ENCODE assay signal across 17 mouse cellular contexts in the genomic region with DNA sequence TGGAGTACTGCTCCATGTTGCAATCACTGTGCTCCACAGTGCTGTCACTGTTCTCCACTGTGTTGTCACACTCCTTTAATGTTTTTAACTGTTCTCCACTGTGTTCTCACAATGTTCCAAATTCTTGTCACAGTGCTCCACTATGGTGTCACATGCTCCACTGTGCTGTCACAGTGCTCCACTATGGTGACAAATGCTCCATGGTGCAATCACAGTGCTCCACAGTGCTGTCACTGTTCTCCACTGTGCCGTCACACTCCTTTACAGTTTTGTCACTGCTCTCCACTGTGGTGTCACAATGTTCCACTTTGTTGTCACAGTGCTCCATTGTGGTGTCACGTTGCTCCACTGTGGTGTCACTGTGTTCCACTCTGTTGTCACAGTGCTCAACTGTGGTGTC.
DNase-seq lines count a peak whose midpoint lies in the region; ATAC-seq lines count a peak whose summit lies in the region.
"Had no signal": no experiment of that assay in that cellular context is flagged by ENCODE, and none has a peak within 500 bp of the region (broad histone marks: within the 10 kb centered on the region; RNA-seq: fewer than 3 reads in every experiment).

No protein-coding gene starts in this region.

- H3K9me3 ChIP-seq in hindbrain, embryonic 12.5 days (replicated peaks): peaks cover 59% of the 10 kb centered on the region
- H3K9me3 ChIP-seq in hindbrain, embryonic 14.5 days (ENCODE audit: control insufficient read depth, low read length): peaks cover 56% of the 10 kb centered on the region
- H3K9me3 ChIP-seq in midbrain, embryonic 11.5 days (ENCODE audit: control insufficient read depth, low read length): peaks cover 57% of the 10 kb centered on the region
- peaks cover 41% of the 10 kb centered on the region for H3K9me3 ChIP-seq in midbrain, embryonic 16.5 days (replicated peaks; ENCODE audit: control insufficient read depth, low read length, poor library complexity, severe bottlenecking)
- peaks cover 44% of the 10 kb centered on the region for H3K9me3 ChIP-seq in hindbrain, embryonic 15.5 days
- H3K9me3 ChIP-seq in liver, embryonic 13.5 days (replicated peaks): peaks cover 48% of the 10 kb centered on the region

- no peak overlapping the region for H3K27ac ChIP-seq in hindbrain, embryonic 12.5 days
- H3K27ac ChIP-seq in hindbrain, embryonic 14.5 days: no peak overlapping the region
- H3K27ac ChIP-seq in midbrain, embryonic 11.5 days (ENCODE audit: low read depth, low read length): no peak overlapping the region
- no peak overlapping the region for H3K27ac ChIP-seq in midbrain, embryonic 16.5 days (ENCODE audit: low read length)
- H3K27ac ChIP-seq in hindbrain, embryonic 15.5 days (replicated peaks): no peak overlapping the region
- no peak overlapping the region for H3K27ac ChIP-seq in liver, embryonic 13.5 days
- H3K27ac ChIP-seq: heart, embryonic 15.5 days had no signal

- H3K36me3 ChIP-seq in hindbrain, embryonic 12.5 days: 0 out of 2 replicates have a peak, but pooled peaks cover 4% of the 10 kb centered on the region
- no peaks in the 10 kb centered on the region for H3K36me3 ChIP-seq in hindbrain, embryonic 14.5 days (replicated peaks; ENCODE audit: control insufficient read depth, insufficient read depth)
- no peaks in the 10 kb centered on the region for H3K36me3 ChIP-seq in midbrain, embryonic 11.5 days (ENCODE audit: control insufficient read depth, insufficient read depth, low read length)
- H3K36me3 ChIP-seq in midbrain, embryonic 16.5 days (ENCODE audit: control insufficient read depth, insufficient read depth, low read length): no peaks in the 10 kb centered on the region
- H3K36me3 ChIP-seq in hindbrain, embryonic 15.5 days: no peaks in the 10 kb centered on the region
- H3K36me3 ChIP-seq in liver, embryonic 13.5 days: no peaks in the 10 kb centered on the region
- H3K36me3 ChIP-seq: heart, embryonic 15.5 days had no signal

- H3K4me2 ChIP-seq in hindbrain, embryonic 12.5 days (replicated peaks): no peak overlapping the region
- H3K4me2 ChIP-seq in hindbrain, embryonic 14.5 days (replicated peaks): no peak overlapping the region
- no peak overlapping the region for H3K4me2 ChIP-seq in midbrain, embryonic 11.5 days
- H3K4me2 ChIP-seq in midbrain, embryonic 16.5 days (ENCODE audit: low read length): no peak overlapping the region
- H3K4me2 ChIP-seq in hindbrain, embryonic 15.5 days: no peak overlapping the region
- H3K4me2 ChIP-seq in liver, embryonic 13.5 days: no peak overlapping the region
- H3K4me2 ChIP-seq: heart, embryonic 15.5 days; lung, embryonic 14.5 days had no signal

- DNase-seq in hindbrain, embryonic 14.5 days (ENCODE audit: low spot score): no peak
- no peak for DNase-seq in midbrain, embryonic 11.5 days (ENCODE audit: low spot score, missing footprints)
- DNase-seq in liver, embryonic 13.5 days: no peak
- DNase-seq in thymus, postnatal 0 days (ENCODE audit: low spot score): no peak
- DNase-seq: adrenal gland, postnatal 36 days; gastrocnemius, postnatal 25 days; kidney, adult 11 months; layer of hippocampus, postnatal 36 days; left cerebral cortex, postnatal 4 days; lung, embryonic 14.5 days; spleen, adult 18-20 months; thymus, adult 2 months had no signal

- ATAC-seq in hindbrain, embryonic 12.5 days (ENCODE audit: low FRiP score): peak; percentile 29; the same call in 1 of the 2 replicates
- no peak for ATAC-seq in hindbrain, embryonic 14.5 days (ENCODE audit: low FRiP score)
- peak; percentile 31; the same call in 1 of the 2 replicates for ATAC-seq in midbrain, embryonic 11.5 days (ENCODE audit: low FRiP score)
- no peak for ATAC-seq in midbrain, embryonic 16.5 days
- peak; percentile 65; the same call in 1 of the 2 replicates for ATAC-seq in hindbrain, embryonic 15.5 days (ENCODE audit: low FRiP score, low read depth)
- ATAC-seq in liver, embryonic 13.5 days (ENCODE audit: low read depth): peak; percentile 35; the same call in 1 of the 2 replicates
- ATAC-seq: CD4-positive, CD25-positive, alpha-beta regulatory T cell, adult 4 months had no signal

- no peaks in the 10 kb centered on the region for H3K27me3 ChIP-seq in hindbrain, embryonic 12.5 days
- H3K27me3 ChIP-seq in hindbrain, embryonic 14.5 days (ENCODE audit: control insufficient read depth, insufficient read depth, low read length): no peaks in the 10 kb centered on the region
- no peaks in the 10 kb centered on the region for H3K27me3 ChIP-seq in midbrain, embryonic 11.5 days (ENCODE audit: control insufficient read depth, insufficient read depth, low read length)
- H3K27me3 ChIP-seq in midbrain, embryonic 16.5 days (ENCODE audit: control insufficient read depth, insufficient read depth, low read depth, low read length): no peaks in the 10 kb centered on the region
- no peaks in the 10 kb centered on the region for H3K27me3 ChIP-seq in hindbrain, embryonic 15.5 days
- H3K27me3 ChIP-seq in liver, embryonic 13.5 days: no peaks in the 10 kb centered on the region
- H3K27me3 ChIP-seq: heart, embryonic 15.5 days had no signal

- no peak overlapping the region for H3K9ac ChIP-seq in hindbrain, embryonic 12.5 days
- H3K9ac ChIP-seq in hindbrain, embryonic 14.5 days: no peak overlapping the region
- H3K9ac ChIP-seq in midbrain, embryonic 11.5 days (ENCODE audit: low read length): no peak overlapping the region
- no peak overlapping the region for H3K9ac ChIP-seq in midbrain, embryonic 16.5 days (ENCODE audit: low read depth, low read length)
- no peak overlapping the region for H3K9ac ChIP-seq in hindbrain, embryonic 15.5 days
- H3K9ac ChIP-seq in liver, embryonic 13.5 days: no peak overlapping the region
- H3K9ac ChIP-seq: heart, embryonic 15.5 days; lung, embryonic 14.5 days had no signal

- 49% methylated on average over 2 of the region's 2 CpGs for WGBS in hindbrain, embryonic 12.5 days
- 62% methylated on average over 2 of the region's 2 CpGs for WGBS in hindbrain, embryonic 14.5 days
- 67% methylated on average over 2 of the region's 2 CpGs for WGBS in midbrain, embryonic 11.5 days
- 57% methylated on average over 2 of the region's 2 CpGs for WGBS in midbrain, embryonic 16.5 days
- 46% methylated on average over 2 of the region's 2 CpGs for WGBS in hindbrain, embryonic 15.5 days
- WGBS in liver, embryonic 13.5 days (ENCODE audit: insufficient replicate concordance): 28% methylated on average over 2 of the region's 2 CpGs

- no peaks in the 10 kb centered on the region for H3K4me1 ChIP-seq in hindbrain, embryonic 12.5 days
- H3K4me1 ChIP-seq in hindbrain, embryonic 14.5 days (replicated peaks; ENCODE audit: control insufficient read depth, insufficient read depth, low read length): no peaks in the 10 kb centered on the region
- H3K4me1 ChIP-seq in midbrain, embryonic 11.5 days (ENCODE audit: control insufficient read depth, insufficient read depth, low read length): no peaks in the 10 kb centered on the region
- H3K4me1 ChIP-seq in midbrain, embryonic 16.5 days (ENCODE audit: control insufficient read depth, insufficient read depth, low read length): no peaks in the 10 kb centered on the region
- H3K4me1 ChIP-seq in hindbrain, embryonic 15.5 days (replicated peaks): no peaks in the 10 kb centered on the region
- H3K4me1 ChIP-seq in liver, embryonic 13.5 days (replicated peaks): no peaks in the 10 kb centered on the region
- H3K4me1 ChIP-seq: heart, embryonic 15.5 days had no signal

- no peak overlapping the region for H3K4me3 ChIP-seq in hindbrain, embryonic 12.5 days
- H3K4me3 ChIP-seq in hindbrain, embryonic 14.5 days (replicated peaks; ENCODE audit: low read length): no peak overlapping the region
- no peak overlapping the region for H3K4me3 ChIP-seq in midbrain, embryonic 11.5 days (ENCODE audit: low read depth, low read length)
- H3K4me3 ChIP-seq in midbrain, embryonic 16.5 days (ENCODE audit: low read depth, low read length): no peak overlapping the region
- H3K4me3 ChIP-seq in hindbrain, embryonic 15.5 days: no peak overlapping the region
- H3K4me3 ChIP-seq in liver, embryonic 13.5 days (replicated peaks): no peak overlapping the region
- H3K4me3 ChIP-seq: heart, embryonic 15.5 days had no signal

Comparison
In these comparisons a context has a peak if more than half of its experiments do, and no peak if none do; other contexts are left out.
1. ATAC-seq: peak in hindbrain, embryonic 12.5 days (single experiment), midbrain, embryonic 11.5 days (single experiment), hindbrain, embryonic 15.5 days (single experiment) and liver, embryonic 13.5 days (single experiment); none in hindbrain, embryonic 14.5 days (single experiment) and midbrain, embryonic 16.5 days (single experiment).